Mouse (Mus musculus): Measurements from ENCODE around the gene Sesn3. TPM values are rescaled to one million over a fixed set of nuclear protein-coding genes. Genes with fewer than 3 reads are reported as not detected.

Gene Sesn3
- polyA plus RNA-seq, 1 experiment, result 4.7 TPM

- TF ChIP-seq CEBPB (IDR thresholded peaks at IDR 0.05; ENCODE audit: insufficient read depth, poor library complexity, severe bottlenecking) (no peak), SRF (IDR thresholded peaks at IDR 0.05; ENCODE audit: control insufficient read depth, insufficient read length, low read depth) (no peak)
- peak within 1 kb of the TSS; percentile 50 for H3K4me3 ChIP-seq
Observed at GRCm38 (mm10) chr9:14381353-14382055, 106.6 kb downstream of the Sesn3 start, which contains the start of gene Endod1. Gene Endod1 (minus strand): TSS chr9:14381507.

DNA sequence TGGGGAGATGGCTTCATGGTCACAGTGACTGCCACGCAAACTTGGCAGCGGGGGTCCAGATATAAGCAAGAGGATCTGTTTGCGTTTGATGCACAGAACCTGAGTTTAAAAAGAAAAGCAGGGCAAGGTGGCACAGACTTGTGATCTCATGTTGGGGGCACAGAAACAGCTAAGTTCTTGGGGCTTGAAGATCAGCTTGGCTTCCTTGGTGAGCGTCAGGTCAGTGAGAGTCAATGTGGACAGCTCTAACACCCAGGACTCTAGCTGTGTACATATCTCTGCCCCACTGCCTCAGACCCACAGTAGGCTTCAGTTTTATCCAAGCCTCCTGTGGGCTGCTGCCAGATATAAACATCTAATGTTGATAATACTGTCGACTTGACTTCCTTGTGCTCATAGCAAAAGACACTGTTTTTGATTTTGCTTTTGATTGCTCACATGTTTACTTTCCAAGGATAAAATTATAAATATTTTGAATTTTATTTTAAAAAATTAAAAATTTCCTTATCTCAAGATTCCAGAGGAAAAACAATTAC, 107.5 kb downstream of the Sesn3 start:
- Histone ChIP-seq H3K27me3 (ENCODE audit: control insufficient read depth, insufficient read depth, insufficient read length) (no peaks in the 10 kb centered on the region), H3K4me3 (no peak overlapping the region), H3K4me2 (ENCODE audit: low read depth) (no peak overlapping the region), H3ac (ENCODE audit: control insufficient read depth, insufficient read length) (no peak overlapping the region), H3K79me2 (ENCODE audit: control insufficient read depth, insufficient read depth) (no peaks in the 10 kb centered on the region), H3K36me3 (ENCODE audit: control insufficient read depth, insufficient read depth) (no peaks in the 10 kb centered on the region)
- no peak for TF ChIP-seq CEBPB (IDR thresholded peaks at IDR 0.05; ENCODE audit: insufficient read depth, poor library complexity, severe bottlenecking)
- TF ChIP-seq USF1 (IDR thresholded peaks at IDR 0.05; ENCODE audit: low read depth), result no peak
- no peak for TF ChIP-seq TCF12 (IDR thresholded peaks at IDR 0.05; ENCODE audit: insufficient read depth, poor library complexity, severe bottlenecking)
- TF ChIP-seq REST (IDR thresholded peaks at IDR 0.05; ENCODE audit: insufficient read depth, insufficient read length), result no peak
- TF ChIP-seq MAX (IDR thresholded peaks at IDR 0.05; ENCODE audit: low read depth), result no peak

More at GRCm38 (mm10) chr9:14381353-14382055, 106.6 kb downstream of the Sesn3 start, which contains the start of gene Endod1:
- no peaks in the 10 kb centered on the region for H3K79me2 ChIP-seq (ENCODE audit: control insufficient read depth, insufficient read depth)
- H3ac ChIP-seq (ENCODE audit: control insufficient read depth, insufficient read length), result peak within 1 kb of the TSS; percentile 21
- peak within 1 kb of the TSS; percentile 74 for H3K4me2 ChIP-seq (ENCODE audit: low read depth)
- H3K36me3 ChIP-seq (ENCODE audit: control insufficient read depth, insufficient read depth), result no peaks in the 10 kb centered on the region
- no peaks in the 10 kb centered on the region for H3K27me3 ChIP-seq (ENCODE audit: control insufficient read depth, insufficient read depth, insufficient read length)

Other genes with a start within 250 kb of the Sesn3 start
- gene Endod1, start 106.4 kb downstream of the Sesn3 start, polyA plus RNA-seq (2012; fragmentation: generic; extraction: Trizol), result 7.0 TPM
- gene Kdm4d, start 225.4 kb downstream of the Sesn3 start, polyA plus RNA-seq (2012; fragmentation: generic; extraction: Trizol), result not detected
- 107 TPM for gene Cwc15, start 225.6 kb downstream of the Sesn3 start, polyA plus RNA-seq (2012; fragmentation: generic; extraction: Trizol)

Measured in myocyte (in vitro differentiated cells).